Mouse (Mus musculus): ENCODE measurements around the gene Dnase2a. TPM values are rescaled to one million over a fixed set of nuclear protein-coding genes. Genes with fewer than 3 reads are reported as not detected.

Gene Dnase2a
- polyA plus RNA-seq, 1 experiment from 2014 or later = 20.0 TPM

GRCm38 (mm10) chr8:84925557-84925956, 17.2 kb downstream of the Dnase2a start:
- Histone ChIP-seq H3K4me2 (replicated peaks) (no peak overlapping the region), H3K4me1 (peaks cover 7% of the 10 kb centered on the region; the same call in 1 of the 2 replicates), H3K9ac (no peak overlapping the region), H3K36me3 (no peaks in the 10 kb centered on the region), H3K4me3 (replicated peaks) (no peak overlapping the region), H3K27ac (replicated peaks) (no peak overlapping the region), H3K27me3 (peaks cover 22% of the 10 kb centered on the region), H3K9me3 (replicated peaks) (no peaks in the 10 kb centered on the region)
- ATAC-seq (ENCODE audit: insufficient number of reproducible peaks, low FRiP score, low TSS enrichment, low read depth) = no peak
- 66% methylated on average over 7 of the region's 7 CpGs for WGBS

GRCm38 (mm10) chr8:84927513-84927912, 19.2 kb downstream of the Dnase2a start:
- 80% methylated on average over 1 of the region's 1 CpGs for WGBS
- H3K4me1 ChIP-seq = peaks cover 7% of the 10 kb centered on the region; the same call in 1 of the 2 replicates
- no peak overlapping the region for H3K9ac ChIP-seq
- H3K9me3 ChIP-seq (replicated peaks) = no peaks in the 10 kb centered on the region
- no peak overlapping the region for H3K27ac ChIP-seq (replicated peaks)
- peaks cover 37% of the 10 kb centered on the region for H3K27me3 ChIP-seq
- no peak overlapping the region for H3K4me3 ChIP-seq (replicated peaks)
- no peaks in the 10 kb centered on the region for H3K36me3 ChIP-seq
- no peak overlapping the region for H3K4me2 ChIP-seq (replicated peaks)
- no peak for ATAC-seq (ENCODE audit: insufficient number of reproducible peaks, low FRiP score, low TSS enrichment, low read depth)

GRCm38 (mm10) chr8:84928456-84929306, 20.3 kb downstream of the Dnase2a start:
- 0 out of 2 replicates have a peak, but pooled peaks have one; percentile 34 for ATAC-seq (ENCODE audit: insufficient number of reproducible peaks, low FRiP score, low TSS enrichment, low read depth)

GRCm38 (mm10) chr8:84930582-84930981, 22.2 kb downstream of the Dnase2a start:
- no peak overlapping the region for H3K4me2 ChIP-seq (replicated peaks)
- H3K27ac ChIP-seq (replicated peaks) = no peak overlapping the region
- H3K9ac ChIP-seq = no peak overlapping the region
- H3K27me3 ChIP-seq = peaks cover 58% of the 10 kb centered on the region
- no peaks in the 10 kb centered on the region for H3K9me3 ChIP-seq (replicated peaks)
- ATAC-seq (ENCODE audit: insufficient number of reproducible peaks, low FRiP score, low TSS enrichment, low read depth) = no peak
- WGBS = 90% methylated on average over 13 of the region's 13 CpGs
- no peaks in the 10 kb centered on the region for H3K36me3 ChIP-seq
- H3K4me3 ChIP-seq (replicated peaks) = no peak overlapping the region
- peaks cover 12% of the 10 kb centered on the region; the same call in 1 of the 2 replicates for H3K4me1 ChIP-seq

More at GRCm38 (mm10) chr8:84928456-84929306, 20.3 kb downstream of the Dnase2a start:
- Histone ChIP-seq H3K4me1 (peaks cover 7% of the 10 kb centered on the region; the same call in 1 of the 2 replicates), H3K4me2 (replicated peaks) (peak overlapping the region; percentile 65), H3K9me3 (replicated peaks) (no peaks in the 10 kb centered on the region), H3K27me3 (peaks cover 39% of the 10 kb centered on the region), H3K27ac (replicated peaks) (no peak overlapping the region), H3K9ac (no peak overlapping the region), H3K4me3 (replicated peaks) (peak overlapping the region; percentile 39), H3K36me3 (no peaks in the 10 kb centered on the region)
- 2% methylated on average over 51 of the region's 52 CpGs for WGBS

- H3K27ac ChIP-seq (replicated peaks) = no peak overlapping the region
- H3K9ac ChIP-seq = no peak overlapping the region
- H3K4me1 ChIP-seq = peaks cover 17% of the 10 kb centered on the region
- H3K27me3 ChIP-seq = peaks cover 82% of the 10 kb centered on the region
- no peak overlapping the region for H3K4me2 ChIP-seq (replicated peaks)
- no peak for ATAC-seq (ENCODE audit: insufficient number of reproducible peaks, low FRiP score, low TSS enrichment, low read depth)
- H3K36me3 ChIP-seq = no peaks in the 10 kb centered on the region
- no peaks in the 10 kb centered on the region for H3K9me3 ChIP-seq (replicated peaks)
- no peak overlapping the region for H3K4me3 ChIP-seq (replicated peaks)
- 79% methylated on average over 16 of the region's 16 CpGs for WGBS
These were observed 25.6 kb downstream of the Dnase2a start for GRCm38 (mm10) chr8:84933767-84934559.

- Histone ChIP-seq H3K9ac (no peak overlapping the region), H3K27me3 (peaks cover 82% of the 10 kb centered on the region), H3K27ac (replicated peaks) (no peak overlapping the region), H3K9me3 (replicated peaks) (no peaks in the 10 kb centered on the region), H3K4me1 (peaks cover 14% of the 10 kb centered on the region), H3K4me3 (replicated peaks) (no peak overlapping the region), H3K36me3 (no peaks in the 10 kb centered on the region), H3K4me2 (replicated peaks) (no peak overlapping the region)
- peak; percentile 49 for ATAC-seq (ENCODE audit: insufficient number of reproducible peaks, low FRiP score, low TSS enrichment, low read depth)
- under 1% methylated on average over 15 of the region's 15 CpGs for WGBS
These were observed 26.5 kb downstream of the Dnase2a start for GRCm38 (mm10) chr8:84934860-84935259.

- peaks cover 14% of the 10 kb centered on the region for H3K4me1 ChIP-seq
- WGBS = 6% methylated on average over 14 of the region's 14 CpGs
- no peak overlapping the region for H3K27ac ChIP-seq (replicated peaks)
- no peak for ATAC-seq (ENCODE audit: insufficient number of reproducible peaks, low FRiP score, low TSS enrichment, low read depth)
- H3K9me3 ChIP-seq (replicated peaks) = no peaks in the 10 kb centered on the region
- H3K4me2 ChIP-seq (replicated peaks) = no peak overlapping the region
- H3K4me3 ChIP-seq (replicated peaks) = no peak overlapping the region
- no peaks in the 10 kb centered on the region for H3K36me3 ChIP-seq
- H3K27me3 ChIP-seq = peaks cover 76% of the 10 kb centered on the region
- no peak overlapping the region for H3K9ac ChIP-seq
These were observed 27.1 kb downstream of the Dnase2a start for GRCm38 (mm10) chr8:84935489-84935888.

GRCm38 (mm10) chr8:84936041-84936961, 27.9 kb downstream of the Dnase2a start:
- no peak overlapping the region for H3K9ac ChIP-seq
- H3K27ac ChIP-seq (replicated peaks) = no peak overlapping the region
- no peaks in the 10 kb centered on the region for H3K36me3 ChIP-seq
- peak overlapping the region; percentile 66 for H3K4me2 ChIP-seq (replicated peaks)
- peak overlapping the region; percentile 38 for H3K4me3 ChIP-seq (replicated peaks)
- H3K9me3 ChIP-seq (replicated peaks) = no peaks in the 10 kb centered on the region
- peaks cover 70% of the 10 kb centered on the region for H3K27me3 ChIP-seq
- H3K4me1 ChIP-seq = peaks cover 14% of the 10 kb centered on the region
- no peak for ATAC-seq (ENCODE audit: insufficient number of reproducible peaks, low FRiP score, low TSS enrichment, low read depth)
- 21% methylated on average over 23 of the region's 23 CpGs for WGBS

GRCm38 (mm10) chr8:84936962-84937546, 28.7 kb downstream of the Dnase2a start, which contains the start of gene Mast1:
Mast1 (minus strand) TSS chr8:84937359.
- Histone ChIP-seq H3K27ac (replicated peaks) (no peak within 1 kb of the TSS), H3K4me2 (replicated peaks) (peak within 1 kb of the TSS; percentile 66), H3K4me1 (peaks cover 14% of the 10 kb centered on the region), H3K36me3 (no peaks in the 10 kb centered on the region), H3K9ac (no peak within 1 kb of the TSS), H3K9me3 (replicated peaks) (no peaks in the 10 kb centered on the region), H3K4me3 (replicated peaks) (peak within 1 kb of the TSS; percentile 38), H3K27me3 (peaks cover 64% of the 10 kb centered on the region)
- ATAC-seq (ENCODE audit: insufficient number of reproducible peaks, low FRiP score, low TSS enrichment, low read depth) = no peak; the same call in 1 of the 2 replicates
- under 1% methylated on average over 50 of the region's 50 CpGs for WGBS
